Mouse (Mus musculus): ENCODE measurements at regions not wholly inside any gene's neighbourhood (a gene's known extent, or its start where the extent isn't known, plus 50 kb on each side); places are given as distances from the start of the nearest gene placed in this dataset.
"Not testable (repeated sequence)": the region's sequence is repeated elsewhere in the genome, so short reads cannot be mapped to it uniquely, and the experiment has no call there.

DNA sequence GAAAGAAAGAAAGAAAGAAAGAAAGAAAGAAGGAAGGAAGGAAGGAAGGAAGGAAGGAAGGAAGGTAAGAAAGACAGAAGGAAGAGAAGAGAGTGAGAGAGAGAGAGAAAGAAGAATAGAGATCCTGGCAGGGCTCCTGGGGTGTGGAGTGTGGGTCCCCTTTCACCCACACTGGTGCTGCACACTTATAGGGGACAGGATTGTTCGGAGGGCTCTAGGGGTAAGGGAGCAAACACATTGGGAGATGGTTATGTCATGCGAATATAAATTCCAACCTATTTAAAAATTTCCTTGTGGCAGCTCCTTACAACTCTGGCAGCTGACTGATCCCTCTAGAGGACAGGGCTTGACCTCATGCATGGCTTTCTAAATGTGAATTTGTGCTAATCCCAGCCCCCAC is 286.5 kb downstream of the Fgf9 start:
- no peak for DNase-seq (ENCODE audit: low spot score in 2 of 2)

DNA sequence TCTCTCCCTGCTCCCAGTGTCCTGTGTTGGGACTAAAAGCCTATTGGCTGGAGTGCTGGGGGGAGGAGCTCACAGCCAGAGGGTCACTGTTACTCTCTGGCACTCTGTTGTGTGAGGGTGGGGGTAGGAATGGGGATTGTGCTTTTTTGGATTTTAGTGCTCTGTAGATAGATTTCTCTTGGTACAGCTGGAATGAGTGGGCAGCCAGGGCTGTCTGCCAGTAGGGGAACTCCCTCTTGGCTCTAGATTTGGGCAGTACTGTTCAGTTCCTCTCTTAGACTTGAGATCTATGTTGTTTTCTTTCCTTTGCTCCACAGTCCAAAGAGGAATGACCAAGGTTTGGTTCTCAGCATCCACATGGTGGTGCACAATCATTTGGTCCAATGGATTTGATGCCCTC is 282.6 kb downstream of the Fgf9 start:
- peak; percentile 34 to 56 for DNase-seq (ENCODE audit: low spot score in 2 of 2)

DNA sequence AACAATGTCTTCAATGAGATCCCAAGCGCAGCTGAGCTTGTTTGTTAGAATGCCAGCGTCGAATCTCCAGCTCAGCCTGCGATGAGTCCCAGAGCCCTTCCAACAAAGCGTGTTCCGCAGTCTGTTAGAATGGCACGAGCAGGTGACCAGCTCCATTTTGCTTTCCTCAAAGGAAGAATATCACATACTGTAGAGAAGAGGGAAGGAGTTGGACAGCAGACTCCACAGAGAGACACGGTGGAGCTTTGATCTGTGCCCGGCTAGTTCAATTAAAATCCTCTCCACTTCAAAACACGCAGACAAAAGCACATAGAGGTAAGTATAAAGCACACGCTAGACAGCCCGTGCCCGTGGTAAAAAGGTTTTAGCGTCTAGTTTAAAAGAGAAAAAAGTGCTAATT is 265.8 kb downstream of the Fgf9 start:
- no peak for DNase-seq (ENCODE audit: low spot score in 2 of 2)

DNA sequence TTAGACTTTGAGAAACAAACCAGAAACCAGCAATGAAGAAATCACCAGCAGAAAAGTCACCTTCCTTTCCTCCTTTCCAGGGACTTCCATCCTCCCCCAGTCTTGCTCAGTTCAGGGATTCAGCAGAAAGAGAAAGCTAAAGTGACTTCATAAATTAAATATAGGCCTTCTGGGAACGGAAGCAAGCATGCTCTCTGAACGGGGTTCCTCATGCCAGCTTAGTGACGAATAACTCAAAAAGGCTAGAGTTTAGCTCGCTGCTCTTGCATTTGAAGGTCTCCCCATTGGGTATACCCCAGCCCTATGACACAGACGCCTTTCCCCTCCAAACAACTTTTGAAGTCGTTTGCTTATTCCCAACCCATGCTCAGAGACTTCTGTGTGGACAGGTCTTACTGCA is 252.8 kb downstream of the Fgf9 start:
- no peak for DNase-seq (ENCODE audit: low spot score in 2 of 2)

DNA sequence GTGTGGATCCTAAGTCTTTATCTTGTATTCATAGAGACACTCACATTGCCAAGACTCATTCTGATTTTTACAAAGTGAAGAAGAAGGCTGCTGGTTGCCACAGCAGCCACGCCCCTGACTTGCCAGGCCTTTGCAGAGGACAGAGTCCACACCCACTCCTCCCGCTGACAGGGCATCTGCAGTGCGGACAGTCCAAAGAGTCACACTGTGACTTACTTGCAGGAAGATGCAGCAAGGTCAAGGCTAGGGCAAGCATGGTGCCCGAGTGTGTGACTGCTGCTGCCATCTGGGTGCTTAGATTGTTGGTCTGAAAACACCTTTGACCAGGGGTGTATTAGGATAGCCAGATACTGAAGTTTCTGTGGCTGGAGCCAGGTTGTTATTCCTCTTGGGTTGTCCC is 252.1 kb downstream of the Fgf9 start:
- DNase-seq (ENCODE audit: low spot score in 2 of 2) = no peak

DNA sequence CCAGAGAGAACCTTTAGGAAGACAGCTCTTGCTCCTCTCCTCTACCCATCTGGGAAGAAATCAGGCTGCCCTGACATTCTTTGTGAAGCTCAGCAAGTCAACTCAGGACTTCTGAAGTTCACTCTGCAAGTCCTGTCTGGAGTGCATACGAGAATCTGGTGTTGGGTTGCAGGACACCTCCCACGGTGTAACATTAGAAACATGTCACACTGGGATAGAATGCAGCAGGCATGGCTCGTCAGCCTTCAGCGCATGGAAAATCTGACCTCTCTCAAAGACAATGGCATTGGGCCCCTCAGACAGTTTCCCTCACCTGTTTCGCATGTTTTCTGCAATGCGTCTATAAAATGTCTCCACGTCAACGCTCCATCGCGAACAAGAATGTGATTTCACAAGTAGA is 251.5 kb downstream of the Fgf9 start:
- no peak for DNase-seq (ENCODE audit: low spot score in 2 of 2)

DNA sequence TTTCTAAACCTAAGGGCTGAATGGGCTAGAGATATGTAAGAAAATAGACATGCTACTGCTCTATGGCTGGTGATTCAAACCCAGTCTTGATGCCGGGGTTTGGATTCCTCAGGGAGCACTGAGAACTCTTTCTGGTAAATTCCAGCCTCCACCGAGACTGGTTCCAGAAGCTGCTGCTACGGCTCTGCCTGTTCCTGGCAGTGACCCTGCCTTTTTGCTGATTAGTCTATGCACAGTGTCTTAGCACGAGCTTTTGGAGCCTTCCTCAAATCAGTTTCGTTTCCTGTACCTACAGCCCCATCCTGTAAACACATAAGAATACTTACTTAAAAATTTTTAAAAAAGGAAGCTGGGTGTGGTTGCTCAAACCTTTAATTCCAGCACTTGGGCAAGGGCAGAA is 250.9 kb downstream of the Fgf9 start:
- DNase-seq (ENCODE audit: low spot score in 2 of 2) = no peak

DNA sequence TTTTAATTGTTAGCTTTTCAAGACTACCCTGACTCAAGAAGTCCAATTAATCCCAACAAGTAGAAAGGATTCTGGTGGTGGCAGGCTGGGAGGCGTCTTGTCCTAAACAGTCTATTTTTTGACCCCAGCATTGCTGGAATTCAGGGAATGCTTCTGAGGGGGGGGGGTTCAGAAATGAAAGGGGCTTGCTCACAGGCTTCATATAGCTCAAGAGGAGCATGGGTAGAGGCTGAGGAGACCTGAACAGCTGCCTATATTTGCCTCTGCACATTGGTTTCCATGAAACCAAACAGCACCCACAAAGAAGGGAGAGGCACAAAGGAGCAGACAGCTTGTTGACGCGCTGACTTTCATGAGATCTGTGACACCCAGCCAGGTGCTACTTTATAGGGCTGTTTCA is 247.3 kb downstream of the Fgf9 start:
- DNase-seq (ENCODE audit: low spot score in 2 of 2) = no peak

DNA sequence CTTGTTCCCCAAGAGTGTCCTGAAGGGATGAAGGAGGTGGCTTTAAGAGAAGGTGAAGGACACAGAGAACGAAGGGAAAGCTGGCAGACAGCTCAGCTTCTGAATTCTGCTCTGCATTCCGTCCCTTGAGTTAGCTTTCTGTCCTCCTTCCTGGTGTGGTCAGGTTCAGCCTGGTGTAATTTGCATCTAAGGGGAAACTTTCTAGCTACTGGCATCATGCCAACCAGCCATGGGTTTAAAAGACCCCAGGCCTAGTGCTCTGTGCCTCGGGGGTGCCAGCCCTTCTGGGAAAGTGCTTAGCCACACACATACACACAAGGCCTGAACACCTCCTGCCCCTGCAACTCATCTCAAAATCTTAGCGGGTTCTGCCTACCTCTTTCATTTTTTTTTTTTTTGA is 246.9 kb downstream of the Fgf9 start:
- DNase-seq (ENCODE audit: low spot score in 2 of 2) = no peak

DNA sequence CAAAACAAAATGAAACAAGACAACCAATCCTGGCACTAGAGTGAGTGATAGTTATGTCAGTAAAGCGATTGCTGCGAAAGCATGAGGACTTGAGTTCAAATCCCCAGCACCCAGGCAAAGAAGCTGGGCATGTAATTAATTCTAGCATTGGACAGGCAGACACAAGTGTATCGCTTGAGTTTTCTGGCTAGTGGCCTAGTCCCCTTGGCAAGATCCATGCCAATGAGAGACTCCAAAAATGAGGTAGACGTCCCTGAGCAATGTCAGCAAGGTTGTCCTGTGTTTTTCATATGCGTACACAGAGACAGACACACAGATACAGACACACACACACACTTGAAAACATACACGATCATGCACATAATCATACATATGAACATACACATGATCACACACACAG is 237.3 kb downstream of the Fgf9 start:
- no peak for DNase-seq (ENCODE audit: low spot score in 2 of 2)

DNA sequence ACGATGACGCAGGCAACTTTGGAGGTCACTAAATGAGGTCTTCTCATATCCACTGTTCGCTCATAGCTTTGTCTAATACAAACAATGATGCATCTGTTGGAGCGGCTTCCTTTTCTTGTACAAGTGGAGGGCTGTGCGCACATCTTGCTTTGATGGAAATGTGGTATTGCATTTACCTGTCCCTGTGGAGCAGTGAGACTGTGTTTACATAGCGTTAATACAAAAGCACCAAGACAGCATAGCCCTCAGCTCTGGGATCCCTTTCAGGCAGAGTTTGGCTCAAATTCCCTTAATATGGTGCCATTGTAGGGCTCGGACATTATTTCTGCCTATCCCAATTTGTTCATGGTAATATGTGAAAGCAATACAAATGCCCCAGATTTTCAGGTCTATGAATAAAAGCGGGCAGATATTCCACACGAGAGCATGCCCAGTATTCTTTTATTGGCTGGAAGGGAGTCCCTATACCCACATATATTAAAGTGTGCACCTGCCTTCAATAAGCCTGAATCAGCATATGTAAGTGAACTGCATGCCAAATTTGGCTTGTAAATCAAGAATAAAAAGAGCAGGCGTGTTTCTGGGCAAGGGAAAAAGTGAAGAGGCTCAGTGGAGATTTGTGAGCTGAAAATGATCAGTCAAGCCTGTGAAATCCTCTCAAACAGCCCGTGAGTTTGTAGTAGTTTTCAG is 236.6 kb downstream of the Fgf9 start:
- no peak for DNase-seq (ENCODE audit: low spot score in 2 of 2)

DNA sequence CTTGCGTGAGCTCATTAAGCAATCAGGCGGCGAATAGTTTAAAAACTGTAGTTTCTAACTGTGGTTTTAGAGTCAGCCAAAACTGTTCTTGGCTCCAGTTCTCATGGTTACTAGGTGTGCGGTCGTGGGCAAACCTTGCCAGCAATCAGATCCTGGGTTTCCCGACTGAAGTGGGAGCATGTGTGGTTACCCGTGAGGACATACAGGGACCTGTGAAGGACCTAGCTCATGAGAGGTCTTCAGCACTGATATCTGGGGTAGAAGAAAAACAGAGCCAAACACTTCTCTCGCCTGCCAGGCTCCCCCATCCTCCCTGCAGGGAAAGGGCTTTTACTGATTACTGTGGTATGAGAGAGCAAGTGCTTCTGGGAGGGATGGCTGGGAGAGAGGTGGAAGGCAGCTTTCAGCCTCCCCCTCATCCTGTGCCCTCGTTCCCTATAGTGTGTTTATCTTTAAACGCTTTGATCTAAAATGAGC is 230.1 kb downstream of the Fgf9 start:
- peak in 1 of 2 experiments; percentile 9 for DNase-seq (ENCODE audit: low spot score in 2 of 2)

DNA sequence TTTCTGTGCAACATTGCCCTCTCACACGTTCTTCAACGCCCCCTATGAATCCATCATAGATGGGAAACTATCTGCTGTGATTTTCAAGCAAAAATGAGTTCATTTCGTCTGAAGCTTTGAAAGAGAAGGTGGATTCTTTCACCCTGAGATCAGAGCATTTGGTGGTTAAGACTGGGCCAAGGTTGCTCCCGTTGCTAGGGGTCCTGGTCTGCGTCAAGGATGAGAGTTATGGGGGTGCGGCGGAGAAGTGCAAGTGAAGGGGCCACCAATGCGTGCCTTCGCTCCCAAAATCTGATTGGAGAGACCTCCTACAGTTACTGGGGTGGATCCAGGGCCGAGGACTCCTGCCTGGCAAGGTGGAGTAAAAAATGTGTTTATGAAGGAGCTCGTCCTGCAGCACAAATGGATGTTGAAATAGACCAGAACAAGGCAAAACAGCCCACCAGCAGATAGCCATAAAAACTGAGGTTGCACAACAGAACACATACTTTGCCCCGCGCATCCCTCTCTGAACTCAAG is 215.7 kb downstream of the Fgf9 start:
- DNase-seq (ENCODE audit: low spot score in 2 of 2) = no peak

DNA sequence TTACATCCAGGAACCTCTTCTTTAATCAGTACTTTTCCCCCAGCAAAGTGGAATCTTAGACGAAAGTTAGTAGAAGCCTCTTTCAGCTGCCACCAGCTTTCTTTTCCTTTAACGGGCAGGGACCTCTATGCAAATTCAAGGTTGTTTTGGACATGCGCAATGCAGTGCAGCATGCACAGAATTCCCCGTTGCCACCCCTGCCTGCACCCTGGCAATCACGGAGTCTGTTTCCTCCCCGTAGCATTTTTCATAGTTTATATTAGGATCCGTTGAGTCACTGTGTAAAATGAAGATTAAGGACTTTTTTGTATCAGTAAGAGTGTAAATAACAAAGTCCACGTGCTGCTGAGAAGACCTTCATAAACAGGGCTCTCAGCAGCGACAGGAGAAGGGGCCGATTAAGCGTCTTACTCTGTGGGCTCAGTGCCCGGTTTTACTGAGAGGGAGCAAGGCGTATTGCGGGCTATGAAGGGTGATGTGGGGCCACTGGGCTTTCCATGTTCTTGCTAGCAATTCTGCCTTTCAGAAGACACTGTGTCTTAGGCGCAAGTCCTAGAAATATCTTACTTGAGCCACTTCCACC is 212.5 kb downstream of the Fgf9 start:
- DNase-seq (ENCODE audit: low spot score in 2 of 2) = peak; percentile 22 to 28

DNA sequence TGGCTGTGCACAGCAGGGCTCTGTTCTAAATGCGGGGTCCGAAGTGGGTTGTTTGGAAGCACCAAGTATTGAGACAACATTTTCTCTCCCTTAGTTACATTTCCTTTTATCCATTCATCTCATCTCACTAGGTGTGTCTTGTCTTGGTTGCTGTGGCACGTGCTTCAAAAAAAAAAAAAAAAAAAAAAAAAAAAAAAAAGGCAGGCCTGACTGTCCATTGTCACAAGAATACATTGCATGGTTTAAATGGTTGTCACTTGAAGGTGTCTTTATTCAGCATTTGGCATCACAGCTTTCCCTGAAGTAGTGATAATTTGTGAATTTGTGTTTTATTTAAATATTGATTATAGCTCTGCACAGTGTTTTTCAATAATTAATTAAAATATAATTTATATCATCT is 211.9 kb downstream of the Fgf9 start:
- no peak for DNase-seq (ENCODE audit: low spot score in 2 of 2)

DNA sequence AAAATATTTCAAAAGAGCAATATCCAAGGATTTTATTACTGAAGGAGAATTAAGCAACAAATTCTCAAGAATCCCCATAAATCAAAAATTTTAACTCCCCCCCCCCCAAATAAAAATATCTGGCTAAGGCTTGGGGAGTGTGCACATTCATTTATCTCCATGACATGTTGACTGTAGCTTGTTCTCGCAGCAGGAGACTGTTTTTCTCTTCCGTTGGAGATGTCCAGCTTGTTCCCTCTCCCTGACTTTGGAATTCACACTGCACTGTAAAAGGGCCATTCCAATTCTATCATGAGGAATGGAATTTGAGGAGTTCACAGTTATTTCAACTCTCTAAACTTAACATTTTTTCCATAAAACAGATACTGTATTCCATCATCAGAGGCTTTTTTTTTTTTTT is 204.1 kb downstream of the Fgf9 start:
- DNase-seq (ENCODE audit: low spot score in 2 of 2) = not testable (repeated sequence)

DNA sequence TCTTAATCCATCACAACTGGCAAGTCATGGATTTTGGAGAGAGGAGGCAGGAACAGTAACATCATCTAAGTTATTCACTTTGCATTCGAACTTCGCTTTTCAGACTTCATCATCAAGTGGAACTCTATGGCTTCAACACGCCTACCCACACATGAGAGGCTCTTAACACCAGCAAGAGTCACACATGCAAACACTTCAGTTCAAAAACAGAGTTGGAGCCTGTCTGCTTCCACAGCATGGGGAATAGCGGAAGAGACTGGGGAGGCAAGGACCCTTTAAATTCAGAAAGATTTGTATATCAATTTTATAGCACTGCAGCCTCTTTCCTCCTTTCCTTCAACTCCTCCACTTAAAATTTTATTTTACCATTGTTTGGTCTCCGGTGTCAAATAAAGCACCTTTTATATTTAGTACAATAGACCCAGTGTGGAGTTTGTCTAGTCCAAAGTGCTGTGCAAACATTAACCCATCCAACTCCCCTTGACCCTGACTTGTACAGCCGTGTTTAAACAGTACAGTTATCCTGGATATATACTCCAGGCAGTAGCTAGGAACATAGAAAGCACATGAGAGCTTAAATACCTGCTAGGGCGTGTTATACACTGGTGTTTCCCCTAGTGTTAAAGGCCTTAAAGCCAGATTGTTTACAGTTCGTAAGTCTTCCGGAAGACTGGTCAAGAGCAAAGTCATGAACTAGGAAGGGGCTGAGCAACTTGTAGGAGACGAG is 203.5 kb downstream of the Fgf9 start:
- DNase-seq (ENCODE audit: low spot score in 2 of 2) = no peak

DNA sequence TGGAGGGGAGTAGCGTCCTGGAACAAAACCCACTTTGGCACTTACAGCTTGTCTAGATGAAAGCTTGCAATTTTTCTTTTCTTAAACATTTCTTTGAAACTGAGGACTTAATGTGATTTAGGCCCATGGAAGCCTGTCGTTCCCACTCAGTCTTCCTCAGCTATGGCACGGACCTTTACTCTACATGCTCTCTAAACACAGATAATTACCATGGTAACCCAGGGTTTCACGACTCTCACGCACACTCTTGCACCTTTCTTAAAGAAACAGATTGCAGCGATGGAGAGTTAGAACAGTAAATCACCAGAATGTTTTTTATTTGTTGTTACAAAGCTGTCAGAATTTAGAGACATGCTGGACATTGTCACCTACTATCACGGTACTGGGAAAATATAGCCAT is 195.0 kb downstream of the Fgf9 start:
- DNase-seq (ENCODE audit: low spot score in 2 of 2) = no peak

DNA sequence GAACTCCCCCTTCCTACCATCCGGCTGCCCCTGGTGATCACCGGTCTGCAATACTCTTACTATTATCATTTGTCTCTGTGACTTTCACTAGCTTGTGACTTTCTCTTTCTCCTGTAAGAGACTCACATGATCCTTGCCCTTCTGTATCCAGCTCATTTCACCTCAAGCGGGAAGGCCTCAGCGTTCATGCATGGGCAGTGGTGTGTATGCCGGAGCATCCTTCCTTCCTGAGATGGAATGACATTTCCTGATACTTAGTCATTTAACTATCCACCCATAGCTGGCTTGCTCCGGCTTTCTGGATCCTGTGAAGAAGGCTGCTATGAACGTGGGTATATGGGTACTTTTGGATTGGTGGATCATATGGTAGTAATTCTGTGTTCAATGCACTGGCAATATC is 194.1 kb downstream of the Fgf9 start:
- no peak for DNase-seq (ENCODE audit: low spot score in 2 of 2)

DNA sequence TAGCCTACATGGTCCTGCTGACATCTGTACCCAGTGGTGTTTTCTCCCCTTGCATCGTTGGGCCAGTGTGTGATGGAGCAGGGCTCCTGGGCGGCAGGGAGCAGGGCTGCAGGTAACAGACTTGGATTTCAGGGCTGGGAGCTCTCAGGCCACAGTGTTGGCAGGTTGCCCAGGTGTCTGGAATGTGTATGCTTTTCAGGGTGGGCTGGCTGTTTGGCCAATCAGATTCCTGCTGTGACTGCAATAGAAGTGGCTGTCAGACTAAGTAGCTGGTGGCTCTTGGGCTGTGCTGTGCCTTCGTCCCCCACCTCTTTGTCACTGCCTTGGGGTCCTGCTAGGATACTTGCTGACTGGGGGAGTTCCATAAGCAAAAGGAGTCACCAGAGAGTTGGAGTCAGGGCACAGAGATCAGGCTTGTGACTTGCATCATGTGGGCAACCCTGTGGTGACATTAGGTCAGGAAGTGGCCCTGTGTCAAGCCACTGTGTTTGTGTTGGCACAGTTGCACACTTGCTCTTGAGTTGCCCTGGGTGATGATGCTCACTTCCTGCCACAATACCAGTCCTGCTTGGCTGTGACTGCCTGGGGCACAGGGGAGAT is 183.1 kb downstream of the Fgf9 start:
- no peak for DNase-seq (ENCODE audit: low spot score in 2 of 2)

DNA sequence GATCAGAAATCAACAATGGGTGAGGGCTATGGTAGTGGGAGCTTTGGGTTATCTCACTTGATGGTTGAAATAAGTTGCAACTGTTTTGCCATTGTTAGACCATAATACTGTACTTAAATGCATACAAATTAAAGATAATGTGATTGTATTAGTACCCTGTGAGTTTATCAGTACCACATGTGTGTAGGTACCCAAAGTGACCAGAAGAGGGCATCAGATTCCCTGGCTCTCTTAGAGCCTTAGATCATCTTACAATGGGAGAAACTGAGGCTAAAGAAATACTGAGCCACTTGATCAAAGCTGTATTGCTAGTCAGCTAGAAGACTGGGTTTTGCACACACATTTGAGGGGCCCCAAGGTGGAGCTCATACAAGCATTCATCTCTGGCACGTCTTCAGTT is 155.5 kb downstream of the Fgf9 start:
- DNase-seq (ENCODE audit: low spot score in 2 of 2) = no peak

DNA sequence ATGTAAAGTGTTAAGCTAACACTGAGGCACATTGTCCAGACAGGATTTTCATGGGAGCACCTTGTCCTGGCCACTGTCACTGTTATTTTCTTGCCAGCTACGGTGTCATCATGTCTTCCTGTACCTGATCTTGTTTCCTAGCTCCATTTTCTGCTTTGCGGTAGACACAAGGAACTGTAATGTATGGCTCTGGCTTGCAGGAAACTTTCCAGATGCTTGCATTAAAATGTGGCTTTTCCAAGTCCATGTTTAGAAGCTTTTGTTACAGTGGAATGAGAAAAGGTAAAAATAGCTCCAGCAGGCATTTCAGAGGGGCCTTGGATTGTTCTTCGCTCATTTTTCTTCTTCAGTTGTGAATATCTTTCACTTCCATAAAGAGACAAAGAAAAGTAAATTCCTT is 154.1 kb downstream of the Fgf9 start:
- DNase-seq (ENCODE audit: low spot score in 2 of 2) = no peak

DNA sequence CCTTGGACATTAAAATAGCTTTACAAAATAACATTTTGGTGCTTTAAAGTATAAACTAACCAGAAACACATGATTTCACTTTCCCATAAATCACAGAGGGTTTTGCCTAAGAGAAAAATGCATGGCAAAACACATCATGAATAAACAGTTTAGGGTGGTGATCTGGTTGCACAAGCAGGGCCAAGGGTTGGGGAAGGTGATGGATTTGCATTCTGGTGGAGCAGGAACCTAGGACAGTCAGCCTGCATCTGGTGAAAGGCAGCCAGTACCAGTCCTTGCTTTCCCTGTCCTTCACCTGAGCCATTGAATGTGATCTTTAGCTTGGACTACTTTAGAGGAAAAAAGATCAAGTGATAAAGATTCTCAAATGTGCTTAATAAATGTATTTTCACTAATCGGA is 138.1 kb downstream of the Fgf9 start:
- DNase-seq (ENCODE audit: low spot score in 2 of 2) = no peak
